Mouse (Mus musculus) C2C12 (cell line): ENCODE measurements around the gene Fgr.

Source experiments
- CEBPB ChIP-seq: IDR thresholded peaks from one replicate; pipeline ENCODE4 v1.6.1; 2011; ENCODE audit warnings: low read depth, mild to moderate bottlenecking, control low read depth, moderate library complexity
- CTCF ChIP-seq: IDR thresholded peaks from one replicate; pipeline ENCODE4 v1.5.1; 2011; ENCODE audit not compliant: control insufficient read depth, insufficient read depth, insufficient read length
- FOSL1 ChIP-seq: IDR thresholded peaks from one replicate; pipeline ENCODE4 v1.8.0; 2011; ENCODE audit warnings: mild to moderate bottlenecking, low read length; ENCODE audit not compliant: poor library complexity, insufficient read depth, severe bottlenecking
- MAX ChIP-seq: IDR thresholded peaks from one replicate; pipeline ENCODE4 v1.6.1; 2011; ENCODE audit warnings: mild to moderate bottlenecking, control low read depth
- MYOD1 ChIP-seq: IDR thresholded peaks from one replicate; pipeline ENCODE4 v1.6.1; 2011; ENCODE audit warnings: low read depth; ENCODE audit not compliant: control insufficient read depth, insufficient read length
- MYOG ChIP-seq: IDR thresholded peaks from one replicate; pipeline ENCODE4 v1.6.1; 2011; ENCODE audit not compliant: control insufficient read depth, insufficient read length; ENCODE audit errors: extremely low read depth
- USF1 ChIP-seq: IDR thresholded peaks from one replicate; pipeline ENCODE4 v1.6.1; 2011; ENCODE audit warnings: low read depth, mild to moderate bottlenecking, control low read depth, moderate library complexity

GRCm38 (mm10) chr4:133023636-133024035 lies 49.7 kb downstream of the Fgr start:
- TF ChIP-seq CTCF: no peak
- TF ChIP-seq USF1: no peak
- no peak for TF ChIP-seq MYOG
- TF ChIP-seq MYOD1: no peak
- no peak for TF ChIP-seq MAX
- TF ChIP-seq CEBPB: no peak
- TF ChIP-seq FOSL1: no peak
